Mouse (Mus musculus): Measurements from ENCODE around the gene Wipf1. TPM values are rescaled to one million over a fixed set of nuclear protein-coding genes. Genes with fewer than 3 reads are reported as not detected.
"Not testable (repeated sequence)": the region's sequence is repeated elsewhere in the genome, so short reads cannot be mapped to it uniquely, and the experiment has no call there.

Wipf1 gene
- polyA plus RNA-seq, 1 experiment, result 37.6 TPM

DNA sequence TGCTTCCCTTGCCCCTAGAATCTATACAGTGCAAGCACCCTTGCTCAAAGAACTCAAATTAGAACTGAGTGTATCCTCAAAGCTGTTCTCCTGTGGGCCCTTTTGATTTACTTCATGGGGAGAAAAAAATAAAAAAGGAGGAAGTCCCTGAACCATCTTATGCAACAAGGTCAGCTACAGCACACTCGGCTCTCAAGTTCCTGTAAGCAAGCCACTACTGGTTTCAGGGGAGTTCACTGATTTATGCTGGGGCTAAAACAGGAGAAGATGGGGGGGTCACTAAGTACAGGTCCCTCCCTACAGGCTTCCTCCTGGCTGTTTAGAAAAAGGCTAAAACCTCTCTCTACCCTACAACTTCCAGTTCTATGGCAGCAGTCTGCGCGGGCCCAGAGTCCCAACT lies 17.5 kb downstream of the Wipf1 start:
- H3K4me3 ChIP-seq (ENCODE audit: insufficient read depth, low read length), result no peak overlapping the region
- no peak overlapping the region for H3K27ac ChIP-seq (ENCODE audit: insufficient read depth, low read length)
- TF ChIP-seq POLR2A (IDR thresholded peaks at IDR 0.05; ENCODE audit: low read depth, low read length) (no peak), CTCF (IDR thresholded peaks at IDR 0.05; ENCODE audit: borderline replicate concordance, insufficient read depth, low read length) (no peak)
- H3K4me1 ChIP-seq (ENCODE audit: control insufficient read depth, insufficient read depth, low read length), result peaks cover 8% of the 10 kb centered on the region

DNA sequence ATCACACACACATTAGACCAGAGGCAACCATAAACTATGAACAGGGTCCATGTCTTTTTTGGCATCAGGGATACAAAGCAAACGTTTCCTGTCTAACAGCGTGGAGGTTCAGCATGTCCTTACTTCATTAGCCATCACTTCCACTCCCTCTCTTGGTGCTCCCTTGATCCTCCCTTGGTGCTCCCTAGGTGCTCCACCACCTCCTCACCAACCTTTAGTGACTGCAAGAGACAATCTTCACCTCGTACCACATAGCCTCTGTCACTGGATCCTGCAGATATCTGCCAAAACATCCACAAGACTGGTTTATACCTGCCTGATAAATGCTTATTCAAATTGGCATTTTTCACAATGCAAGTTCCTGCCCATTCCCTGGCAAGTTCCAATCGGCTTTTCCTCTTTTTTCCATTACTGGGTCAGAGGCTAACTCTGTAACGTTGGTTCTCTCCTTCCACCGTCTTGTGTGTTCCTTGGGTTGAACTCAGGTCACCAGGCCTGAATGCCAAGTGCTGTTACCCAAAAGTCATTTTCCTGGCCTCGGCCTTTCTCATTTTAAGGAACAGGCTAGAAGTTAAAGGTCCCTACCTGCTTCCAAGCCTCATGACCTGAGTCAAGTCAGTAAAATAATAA lies 18.7 kb downstream of the Wipf1 start:
- Histone ChIP-seq H3K4me3 (ENCODE audit: insufficient read depth, low read length) (no peak overlapping the region), H3K4me1 (ENCODE audit: control insufficient read depth, insufficient read depth, low read length) (peaks cover 8% of the 10 kb centered on the region), H3K27ac (ENCODE audit: insufficient read depth, low read length) (no peak overlapping the region)
- no peak for TF ChIP-seq POLR2A (IDR thresholded peaks at IDR 0.05; ENCODE audit: low read depth, low read length)
- no peak for TF ChIP-seq CTCF (IDR thresholded peaks at IDR 0.05; ENCODE audit: borderline replicate concordance, insufficient read depth, low read length)

DNA sequence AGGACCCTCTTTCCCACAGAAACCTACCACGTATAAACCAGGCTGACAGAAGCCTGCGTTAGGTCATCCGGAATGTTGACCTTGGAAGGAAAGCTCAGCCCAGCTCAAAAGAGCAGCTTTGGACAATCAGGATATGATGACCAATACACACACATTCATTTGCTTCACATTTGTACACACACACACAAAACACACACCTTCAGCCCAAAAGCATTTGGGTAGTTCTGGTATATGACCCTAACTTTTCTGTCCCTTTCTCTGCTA lies 19.6 kb downstream of the Wipf1 start:
- Histone ChIP-seq H3K4me1 (ENCODE audit: control insufficient read depth, insufficient read depth, low read length) (peaks cover 8% of the 10 kb centered on the region), H3K27ac (ENCODE audit: insufficient read depth, low read length) (peak overlapping the region; percentile 42), H3K4me3 (ENCODE audit: insufficient read depth, low read length) (no peak overlapping the region)
- no peak for TF ChIP-seq POLR2A (IDR thresholded peaks at IDR 0.05; ENCODE audit: low read depth, low read length)
- TF ChIP-seq CTCF (IDR thresholded peaks at IDR 0.05; ENCODE audit: borderline replicate concordance, insufficient read depth, low read length), result no peak

DNA sequence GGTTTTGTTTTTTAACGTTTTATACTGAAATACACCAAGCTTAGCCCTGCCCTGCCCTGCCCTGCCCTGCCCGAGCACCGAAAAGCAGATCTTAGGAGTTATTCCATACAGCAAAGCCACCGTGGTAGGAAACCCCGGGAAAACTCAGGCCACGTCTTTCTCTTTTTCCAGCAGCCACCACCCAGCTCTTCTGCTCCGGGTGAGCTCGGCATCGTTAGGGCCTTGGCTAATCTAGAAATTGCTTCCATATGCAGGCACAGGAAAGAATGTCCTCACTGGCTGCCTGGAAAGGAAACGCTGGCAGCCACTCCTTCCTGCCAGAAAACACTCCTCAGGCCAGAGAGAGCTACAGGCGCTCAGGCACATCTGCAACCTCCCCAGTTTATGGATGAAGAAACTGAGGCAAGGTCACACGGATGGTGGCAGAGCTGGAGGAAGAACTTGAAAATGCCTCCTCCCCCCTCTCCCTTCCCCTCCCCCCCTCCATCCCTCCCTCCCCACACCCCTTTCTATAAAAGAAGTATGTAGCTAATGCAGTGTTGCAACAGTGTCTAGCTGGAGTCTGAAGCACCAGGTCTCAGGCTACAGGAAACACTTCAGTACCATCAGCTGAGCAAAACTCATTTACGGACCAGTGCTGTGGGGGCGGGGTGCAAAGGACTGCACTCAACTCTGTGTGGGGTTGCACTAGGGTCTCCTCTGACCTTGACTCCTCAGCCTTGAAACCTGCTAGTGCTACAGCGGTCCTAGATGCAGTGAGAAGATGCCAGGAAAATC lies 20.1 kb downstream of the Wipf1 start:
- Histone ChIP-seq H3K27ac (ENCODE audit: insufficient read depth, low read length) (peak overlapping the region; percentile 82), H3K4me3 (ENCODE audit: insufficient read depth, low read length) (no peak overlapping the region), H3K4me1 (ENCODE audit: control insufficient read depth, insufficient read depth, low read length) (peaks cover 8% of the 10 kb centered on the region)
- no peak for TF ChIP-seq CTCF (IDR thresholded peaks at IDR 0.05; ENCODE audit: borderline replicate concordance, insufficient read depth, low read length)
- 0 out of 2 replicates have a peak, but pooled peaks have one; percentile 41 for TF ChIP-seq POLR2A (IDR thresholded peaks at IDR 0.05; ENCODE audit: low read depth, low read length)

DNA sequence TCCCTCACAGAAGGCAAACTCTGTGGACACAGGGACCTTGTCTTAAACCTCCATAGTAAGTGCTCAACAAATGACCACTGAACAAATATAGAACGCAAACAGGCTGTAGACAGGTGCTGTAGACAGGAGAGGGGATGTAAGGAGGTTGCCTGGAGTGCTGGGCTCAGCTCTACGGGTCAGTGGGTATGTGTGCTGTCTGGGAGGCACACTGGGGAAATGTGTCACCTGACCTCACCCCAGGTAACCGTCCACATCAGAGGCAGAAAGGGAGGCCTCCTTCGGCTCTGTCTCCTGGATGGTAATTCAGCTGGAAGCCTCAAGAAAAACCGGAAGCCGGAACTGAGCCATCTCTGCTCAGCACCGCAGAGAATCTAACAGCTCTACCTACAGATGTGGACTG lies 21.6 kb downstream of the Wipf1 start:
- H3K4me3 ChIP-seq (ENCODE audit: insufficient read depth, low read length), result no peak overlapping the region
- peaks cover 15% of the 10 kb centered on the region for H3K4me1 ChIP-seq (ENCODE audit: control insufficient read depth, insufficient read depth, low read length)
- no peak overlapping the region; the same call in 1 of the 2 replicates for H3K27ac ChIP-seq (ENCODE audit: insufficient read depth, low read length)
- TF ChIP-seq POLR2A (IDR thresholded peaks at IDR 0.05; ENCODE audit: low read depth, low read length) (no peak), CTCF (IDR thresholded peaks at IDR 0.05; ENCODE audit: borderline replicate concordance, insufficient read depth, low read length) (no peak)

DNA sequence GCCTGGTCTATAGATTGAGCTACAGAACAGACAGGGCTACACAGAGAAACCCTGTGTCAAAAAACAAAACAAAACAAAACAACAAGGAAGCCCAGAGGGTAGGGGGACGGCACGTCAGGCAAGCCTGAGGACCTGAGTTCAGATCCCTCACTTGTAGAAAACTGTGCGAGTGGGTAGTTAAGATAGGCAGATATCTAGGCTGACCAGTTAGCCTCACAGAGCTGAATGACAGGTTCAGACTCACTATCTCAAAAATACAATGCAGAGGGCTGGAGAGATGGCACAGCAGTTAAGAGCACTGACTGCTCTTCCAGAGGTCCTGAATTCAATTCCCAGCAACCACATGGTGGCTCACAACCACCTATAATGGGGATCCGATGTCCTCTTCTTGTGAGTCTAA lies 23.2 kb downstream of the Wipf1 start:
- not testable (repeated sequence) for H3K4me3 ChIP-seq (ENCODE audit: insufficient read depth, low read length); H3K27ac ChIP-seq (ENCODE audit: insufficient read depth, low read length)
- peaks cover 17% of the 10 kb centered on the region for H3K4me1 ChIP-seq (ENCODE audit: control insufficient read depth, insufficient read depth, low read length)

DNA sequence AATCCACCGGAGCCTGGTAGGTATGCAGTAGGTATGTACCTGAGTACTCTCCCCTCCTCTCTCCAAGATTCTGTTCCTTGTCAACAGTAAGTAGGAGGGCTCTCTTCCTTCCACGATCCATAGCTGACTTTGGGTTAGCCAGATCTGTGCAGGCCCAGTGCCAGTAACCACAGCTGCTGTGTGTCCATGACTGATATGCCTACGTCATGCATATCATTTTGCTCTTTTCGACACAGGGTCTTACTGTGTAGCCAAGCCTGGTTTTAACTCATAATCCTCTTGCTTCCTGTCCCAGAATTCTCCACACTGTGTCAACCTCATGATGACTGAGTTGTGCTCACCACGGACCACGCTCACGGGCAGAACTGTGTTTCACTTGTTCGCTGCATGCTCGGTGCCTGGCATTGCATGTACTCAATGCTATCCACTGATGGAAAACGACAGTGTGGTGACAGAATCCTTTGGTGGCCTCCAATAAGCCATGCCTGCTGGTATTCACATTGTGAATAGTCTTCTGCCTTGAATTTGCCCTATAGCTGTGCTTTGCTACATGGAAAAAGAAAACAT lies 26.6 kb downstream of the Wipf1 start:
- no peak overlapping the region for H3K27ac ChIP-seq (ENCODE audit: insufficient read depth, low read length)
- H3K4me3 ChIP-seq (ENCODE audit: insufficient read depth, low read length), result no peak overlapping the region
- H3K4me1 ChIP-seq (ENCODE audit: control insufficient read depth, insufficient read depth, low read length), result peaks cover 11% of the 10 kb centered on the region; the same call in 1 of the 2 replicates
- TF ChIP-seq POLR2A (IDR thresholded peaks at IDR 0.05; ENCODE audit: low read depth, low read length), result no peak
- no peak for TF ChIP-seq CTCF (IDR thresholded peaks at IDR 0.05; ENCODE audit: borderline replicate concordance, insufficient read depth, low read length)

DNA sequence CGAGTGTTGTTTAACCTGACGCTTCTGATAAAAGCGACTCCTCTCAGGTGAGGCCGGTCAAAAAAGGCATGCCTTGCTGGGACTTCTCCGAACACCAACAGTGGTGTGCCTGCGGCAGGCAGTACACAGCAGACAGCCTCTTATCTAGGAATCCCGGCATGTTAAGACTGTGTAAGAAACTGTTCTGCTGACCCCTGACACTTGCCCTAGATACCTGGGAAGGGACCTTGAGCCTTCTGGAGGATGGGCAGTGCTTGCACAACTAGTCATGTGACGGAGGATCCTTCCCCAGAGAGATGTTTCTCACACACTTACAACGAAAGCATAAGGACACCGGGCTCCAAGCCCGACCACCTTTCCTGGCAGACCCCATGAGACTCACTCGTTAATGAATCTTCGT lies 28.7 kb downstream of the Wipf1 start:
- peaks cover 15% of the 10 kb centered on the region; the same call in 1 of the 2 replicates for H3K4me1 ChIP-seq (ENCODE audit: control insufficient read depth, insufficient read depth, low read length)
- no peak overlapping the region for H3K27ac ChIP-seq (ENCODE audit: insufficient read depth, low read length)
- TF ChIP-seq CTCF (IDR thresholded peaks at IDR 0.05; ENCODE audit: borderline replicate concordance, insufficient read depth, low read length) (no peak), POLR2A (IDR thresholded peaks at IDR 0.05; ENCODE audit: low read depth, low read length) (no peak)
- no peak overlapping the region for H3K4me3 ChIP-seq (ENCODE audit: insufficient read depth, low read length)

DNA sequence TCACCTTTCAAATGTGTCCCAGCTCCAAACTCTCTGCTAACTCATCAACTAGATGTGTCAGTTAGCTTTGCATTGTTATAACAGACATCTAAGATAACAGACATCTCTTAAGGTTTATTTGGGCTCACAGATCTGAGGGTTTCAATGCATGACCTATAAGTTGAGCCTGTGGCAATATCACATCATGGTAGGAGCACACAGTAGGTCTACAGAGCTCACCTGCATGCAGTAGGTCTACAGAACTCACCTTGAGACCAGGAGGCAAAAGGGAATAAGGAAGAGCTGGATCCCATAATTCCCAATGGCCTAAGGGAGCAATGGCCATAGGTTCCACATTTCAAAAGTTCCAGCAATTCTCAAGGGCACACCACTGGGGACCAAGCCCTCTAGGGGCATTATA lies 31.2 kb downstream of the Wipf1 start:
- H3K4me1 ChIP-seq (ENCODE audit: control insufficient read depth, insufficient read depth, low read length), result peaks cover 14% of the 10 kb centered on the region; the same call in 1 of the 2 replicates
- no peak overlapping the region for H3K4me3 ChIP-seq (ENCODE audit: insufficient read depth, low read length)
- no peak for TF ChIP-seq POLR2A (IDR thresholded peaks at IDR 0.05; ENCODE audit: low read depth, low read length)
- TF ChIP-seq CTCF (IDR thresholded peaks at IDR 0.05; ENCODE audit: borderline replicate concordance, insufficient read depth, low read length), result no peak
- no peak overlapping the region for H3K27ac ChIP-seq (ENCODE audit: insufficient read depth, low read length)

DNA sequence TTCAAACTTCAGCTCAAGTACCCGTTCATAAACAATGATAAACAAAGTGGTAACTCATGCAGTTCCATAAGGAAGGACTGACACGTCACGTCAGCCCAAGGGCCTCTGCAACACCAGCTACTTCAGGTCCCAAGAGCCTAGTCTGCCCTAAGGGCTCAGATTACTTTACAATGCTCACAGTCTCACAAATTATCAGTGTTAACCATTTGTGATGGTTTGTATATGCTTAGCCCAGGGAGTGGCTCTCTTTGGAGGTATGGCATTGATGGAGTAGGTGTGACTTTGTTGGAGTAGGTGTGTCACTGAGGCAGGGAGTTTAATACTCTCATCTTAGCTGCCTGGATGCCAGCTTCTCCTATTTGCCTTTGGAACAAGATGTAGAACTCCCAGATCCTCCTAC lies 32.0 kb downstream of the Wipf1 start:
- H3K27ac ChIP-seq (ENCODE audit: insufficient read depth, low read length), result no peak overlapping the region
- H3K4me1 ChIP-seq (ENCODE audit: control insufficient read depth, insufficient read depth, low read length), result peaks cover 8% of the 10 kb centered on the region; the same call in 1 of the 2 replicates
- H3K4me3 ChIP-seq (ENCODE audit: insufficient read depth, low read length), result no peak overlapping the region
- TF ChIP-seq POLR2A (IDR thresholded peaks at IDR 0.05; ENCODE audit: low read depth, low read length), result no peak
- TF ChIP-seq CTCF (IDR thresholded peaks at IDR 0.05; ENCODE audit: borderline replicate concordance, insufficient read depth, low read length), result no peak
